Mouse (Mus musculus) midbrain, embryonic 12.5 days (tissue): Measurements from ENCODE around the gene Ccdc92. TPM values are rescaled to one million over a fixed set of nuclear protein-coding genes. Genes with fewer than 3 reads are reported as not detected.

ENCODE experiments used
- ATAC-seq: fragments of 200-750 bp; cut with Nextera tagmentation; 2 replicates; pipeline ENCODE4 v1.8.0; 2017; ENCODE audit warnings: low read depth, moderate TSS enrichment, moderate library complexity; ENCODE audit not compliant: low FRiP score
- H3K27ac ChIP-seq: fragments of 300-500 bp; sonication (generic); replicated peaks from 2 replicates; pipeline ENCODE4 v1.5.1; 2016; ENCODE audit warnings: mild to moderate bottlenecking
- H3K27me3 ChIP-seq: fragments of 300-500 bp; sonication (generic); 2 replicates; pipeline ENCODE4 v1.6.1; 2016; ENCODE audit warnings: mild to moderate bottlenecking
- H3K36me3 ChIP-seq: fragments of 300-500 bp; sonication (generic); 2 replicates; pipeline ENCODE4 v1.6.1; 2016
- H3K4me1 ChIP-seq: fragments of 300-500 bp; sonication (generic); 2 replicates; pipeline ENCODE4 v1.6.1; 2016
- H3K4me2 ChIP-seq: fragments of 300-500 bp; sonication (generic); replicated peaks from 2 replicates; pipeline ENCODE4 v1.6.1; 2016; ENCODE audit warnings: mild to moderate bottlenecking, moderate library complexity
- H3K4me3 ChIP-seq: fragments of 300-500 bp; sonication (generic); 2 replicates; pipeline ENCODE4 v1.5.1; 2016; ENCODE audit warnings: mild to moderate bottlenecking
- H3K9ac ChIP-seq: fragments of 300-500 bp; sonication (generic); replicated peaks from 2 replicates; pipeline ENCODE4 v1.6.1; 2016; ENCODE audit warnings: mild to moderate bottlenecking, moderate library complexity
- H3K9me3 ChIP-seq: fragments of 300-500 bp; sonication (generic); 2 replicates; pipeline ENCODE4 v1.6.1; 2016; ENCODE audit warnings: mild to moderate bottlenecking
- WGBS: fragments of 180-500 bp; shearing (Covaris S2); methylation state at CpG from one replicate; pipeline ENCODE4 v1.1.7; 2016; 5-methylcytosine and 5-hydroxymethylcytosine counted together
- polyA plus RNA-seq: library from polyadenylated mRNA; unstranded; fragments of >200 nt; fragmentation: Nextera tagmentation; extraction: Ambion mirVana; gene quantifications from 2 replicates; pipeline ENCODE4 v1.2.1, GENCODE M21; 2016

The Ccdc92 gene
- polyA plus RNA-seq, 1 experiment from 2014 or later = 20.8 TPM

DNA sequence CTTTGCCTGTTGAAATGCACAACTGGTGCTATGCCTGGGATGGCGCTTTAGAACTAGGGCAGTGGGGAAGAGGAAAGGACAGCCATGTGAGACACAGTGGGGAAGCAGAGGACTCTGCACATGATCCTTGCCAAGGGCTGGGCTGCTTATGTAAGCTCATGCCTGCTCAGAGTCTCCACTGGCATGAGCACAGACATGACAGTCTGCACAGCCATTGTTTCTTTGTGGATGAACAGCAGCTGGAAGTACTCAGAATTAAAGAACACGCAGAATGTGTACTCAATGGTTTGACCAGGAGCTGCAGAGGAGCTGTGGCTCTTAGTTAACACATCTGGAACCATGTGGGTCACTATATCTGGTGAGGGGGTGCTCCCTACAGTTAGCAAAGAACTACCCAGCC lies 9.1 kb downstream of the Ccdc92 start:
- WGBS = 87% methylated on average over 2 of the region's 2 CpGs
- ATAC-seq = no peak

GRCm38 (mm10) chr5:124852294-124852693 lies 9.9 kb downstream of the Ccdc92 start:
- Histone ChIP-seq H3K9me3 (no peaks in the 10 kb centered on the region), H3K4me2 (no peak overlapping the region), H3K27me3 (no peaks in the 10 kb centered on the region), H3K9ac (no peak overlapping the region), H3K4me3 (no peak overlapping the region), H3K4me1 (0 out of 2 replicates have a peak, but pooled peaks cover 4% of the 10 kb centered on the region), H3K27ac (no peak overlapping the region), H3K36me3 (no peaks in the 10 kb centered on the region)
- ATAC-seq = no peak
- 44% methylated on average over 2 of the region's 2 CpGs for WGBS

More for the DNA sequence above, 9.1 kb downstream of the Ccdc92 start:
- H3K36me3 ChIP-seq = no peaks in the 10 kb centered on the region
- H3K27me3 ChIP-seq = no peaks in the 10 kb centered on the region
- no peak overlapping the region for H3K4me3 ChIP-seq
- 0 out of 2 replicates have a peak, but pooled peaks cover 4% of the 10 kb centered on the region for H3K4me1 ChIP-seq
- H3K9ac ChIP-seq = no peak overlapping the region
- H3K4me2 ChIP-seq = no peak overlapping the region
- no peaks in the 10 kb centered on the region for H3K9me3 ChIP-seq
- H3K27ac ChIP-seq = no peak overlapping the region

- Histone ChIP-seq H3K9ac (no peak overlapping the region), H3K27me3 (no peaks in the 10 kb centered on the region)
- WGBS = 51% methylated on average over 4 of the region's 4 CpGs
Observed at GRCm38 (mm10) chr5:124851572-124851971, 10.7 kb downstream of the Ccdc92 start.

DNA sequence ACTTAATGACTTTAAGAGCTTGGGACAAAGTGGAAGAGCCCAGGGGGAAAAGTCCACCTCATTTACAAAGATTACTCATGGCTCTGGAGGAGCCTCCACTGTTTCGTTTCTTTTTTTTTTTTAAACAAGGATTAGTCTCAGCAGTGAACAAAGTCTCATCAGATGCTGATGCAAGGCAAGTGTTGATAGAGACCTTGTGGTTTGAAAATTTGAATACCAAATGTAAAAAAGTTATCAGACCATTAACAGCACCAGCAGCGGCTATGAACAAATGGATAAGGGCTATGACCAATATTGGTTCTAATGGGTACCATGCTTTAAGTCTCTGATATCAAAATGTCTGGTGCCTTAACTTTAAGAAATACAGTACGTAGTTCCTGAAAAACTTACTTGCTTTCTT lies 13.2 kb downstream of the Ccdc92 start:
- 0 out of 2 replicates have a peak, but pooled peaks cover 4% of the 10 kb centered on the region for H3K4me1 ChIP-seq
- H3K9me3 ChIP-seq = no peaks in the 10 kb centered on the region
- no peak overlapping the region for H3K4me3 ChIP-seq
- H3K27me3 ChIP-seq = no peaks in the 10 kb centered on the region
- no peak overlapping the region for H3K4me2 ChIP-seq
- ATAC-seq = no peak
- no peak overlapping the region for H3K27ac ChIP-seq
- no peaks in the 10 kb centered on the region for H3K36me3 ChIP-seq
- WGBS = 84% methylated on average over 3 of the region's 3 CpGs
- H3K9ac ChIP-seq = no peak overlapping the region

More at GRCm38 (mm10) chr5:124851572-124851971, 10.7 kb downstream of the Ccdc92 start:
- Histone ChIP-seq H3K4me3 (no peak overlapping the region), H3K36me3 (no peaks in the 10 kb centered on the region), H3K4me1 (0 out of 2 replicates have a peak, but pooled peaks cover 4% of the 10 kb centered on the region), H3K27ac (no peak overlapping the region), H3K4me2 (no peak overlapping the region), H3K9me3 (no peaks in the 10 kb centered on the region)
- no peak for ATAC-seq

DNA sequence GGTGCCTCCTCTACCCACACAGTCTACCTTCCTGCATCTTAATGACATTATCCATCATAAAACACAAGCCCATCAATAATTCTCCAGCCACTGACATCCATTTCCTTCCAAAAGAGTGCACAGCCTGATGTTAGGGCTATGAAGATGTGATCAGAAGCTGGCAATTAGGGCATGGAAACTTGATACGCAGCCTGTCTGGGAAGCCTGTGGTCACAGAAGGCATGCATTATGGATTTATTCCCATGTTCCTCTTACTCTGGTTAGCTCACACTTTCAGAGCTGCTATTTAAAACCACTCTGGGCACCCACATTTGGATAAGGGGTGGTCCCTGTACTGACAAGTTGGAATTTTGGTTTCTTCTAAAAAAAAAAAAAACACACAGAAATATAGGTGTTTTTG lies 15.2 kb downstream of the Ccdc92 start:
- no peak for ATAC-seq
- Histone ChIP-seq H3K4me3 (no peak overlapping the region), H3K9ac (no peak overlapping the region), H3K9me3 (no peaks in the 10 kb centered on the region), H3K27me3 (no peaks in the 10 kb centered on the region), H3K4me1 (0 out of 2 replicates have a peak, but pooled peaks cover 6% of the 10 kb centered on the region), H3K4me2 (no peak overlapping the region), H3K27ac (no peak overlapping the region), H3K36me3 (no peaks in the 10 kb centered on the region)
- 85% methylated on average over 1 of the region's 1 CpGs for WGBS

DNA sequence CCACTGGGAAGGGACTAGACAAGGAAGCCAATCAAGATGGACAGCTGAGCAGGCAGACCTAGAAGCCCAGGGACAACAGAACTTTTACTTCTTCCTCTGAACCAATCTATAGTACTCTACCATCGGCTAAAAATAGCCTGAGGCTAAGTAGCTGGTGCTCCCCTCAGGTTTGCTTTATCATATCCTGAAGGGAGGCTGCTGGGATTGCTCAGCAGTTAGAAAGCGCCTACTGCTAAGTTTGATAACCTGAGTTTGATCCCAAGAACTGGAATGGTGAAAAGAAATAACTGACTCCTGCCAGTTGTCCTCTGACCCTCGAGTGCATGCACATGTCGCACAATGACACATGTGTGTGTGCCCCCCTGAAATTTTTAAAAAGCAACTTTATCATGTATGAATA lies 17.3 kb downstream of the Ccdc92 start:
- ATAC-seq = no peak
- 92% methylated on average over 4 of the region's 4 CpGs for WGBS
- no peak overlapping the region for H3K4me3 ChIP-seq
- H3K9me3 ChIP-seq = no peaks in the 10 kb centered on the region
- no peak overlapping the region for H3K4me2 ChIP-seq
- no peak overlapping the region for H3K27ac ChIP-seq
- no peaks in the 10 kb centered on the region; the same call in 1 of the 2 replicates for H3K27me3 ChIP-seq
- H3K9ac ChIP-seq = no peak overlapping the region
- 0 out of 2 replicates have a peak, but pooled peaks cover 6% of the 10 kb centered on the region for H3K4me1 ChIP-seq
- no peaks in the 10 kb centered on the region for H3K36me3 ChIP-seq

GRCm38 (mm10) chr5:124843386-124843785 lies 18.8 kb downstream of the Ccdc92 start:
- no peak overlapping the region for H3K27ac ChIP-seq

DNA sequence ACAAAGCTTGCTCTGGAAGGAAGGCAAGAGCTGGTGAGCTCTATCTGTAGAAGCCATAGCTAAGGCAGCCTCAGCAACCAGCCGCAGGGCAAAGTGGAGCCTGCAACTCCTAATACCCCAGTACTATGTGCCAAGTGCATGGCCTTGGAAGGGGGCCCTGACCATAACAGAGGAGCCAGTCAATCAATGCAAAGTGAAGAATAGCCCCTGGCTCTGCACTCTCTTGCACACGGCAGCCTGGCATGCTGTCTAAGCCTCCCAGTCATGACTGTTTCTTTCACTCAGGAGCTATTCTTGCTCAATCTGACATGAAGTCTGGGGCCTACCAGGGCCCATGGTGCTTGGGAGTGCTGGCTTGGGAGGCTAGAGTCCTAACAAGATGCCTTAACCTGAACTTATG lies 21.6 kb downstream of the Ccdc92 start:
- no peak for ATAC-seq
- H3K27ac ChIP-seq = no peak overlapping the region
- WGBS = 75% methylated on average over 2 of the region's 2 CpGs
- no peaks in the 10 kb centered on the region for H3K9me3 ChIP-seq
- H3K4me2 ChIP-seq = no peak overlapping the region
- no peak overlapping the region for H3K4me3 ChIP-seq
- peaks cover 22% of the 10 kb centered on the region for H3K36me3 ChIP-seq
- H3K27me3 ChIP-seq = no peaks in the 10 kb centered on the region; the same call in 1 of the 2 replicates
- no peak overlapping the region for H3K9ac ChIP-seq
- 0 out of 2 replicates have a peak, but pooled peaks cover 6% of the 10 kb centered on the region for H3K4me1 ChIP-seq

More at GRCm38 (mm10) chr5:124843386-124843785, 18.8 kb downstream of the Ccdc92 start:
- Histone ChIP-seq H3K4me1 (0 out of 2 replicates have a peak, but pooled peaks cover 6% of the 10 kb centered on the region), H3K9ac (no peak overlapping the region), H3K36me3 (peaks cover 8% of the 10 kb centered on the region), H3K4me2 (no peak overlapping the region), H3K4me3 (no peak overlapping the region), H3K27me3 (no peaks in the 10 kb centered on the region; the same call in 1 of the 2 replicates), H3K9me3 (no peaks in the 10 kb centered on the region)
- WGBS = 75% methylated on average over 8 of the region's 8 CpGs
- no peak for ATAC-seq

DNA sequence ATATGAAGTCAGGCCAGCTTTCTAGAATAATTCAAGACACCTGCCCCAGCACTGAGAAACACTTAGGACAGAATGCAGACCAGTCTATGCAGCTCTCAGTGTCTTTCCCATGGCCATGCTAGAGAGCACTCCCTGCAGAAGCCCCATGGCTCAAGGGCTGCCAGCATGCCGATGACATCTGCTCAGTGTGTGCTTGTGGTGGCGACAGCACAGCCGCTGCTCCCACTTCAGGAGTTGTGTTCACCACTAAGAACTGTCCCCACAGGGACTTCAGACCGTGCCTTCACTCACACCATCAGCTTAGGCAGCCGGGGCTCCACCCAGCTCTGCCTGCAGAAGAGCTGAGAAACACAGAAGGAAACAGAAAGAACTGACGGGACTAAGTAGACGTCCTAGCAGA lies 22.0 kb downstream of the Ccdc92 start:
- Histone ChIP-seq H3K4me1 (0 out of 2 replicates have a peak, but pooled peaks cover 6% of the 10 kb centered on the region), H3K27me3 (no peaks in the 10 kb centered on the region; the same call in 1 of the 2 replicates), H3K4me3 (no peak overlapping the region), H3K4me2 (no peak overlapping the region), H3K27ac (no peak overlapping the region), H3K9me3 (no peaks in the 10 kb centered on the region), H3K9ac (no peak overlapping the region), H3K36me3 (peaks cover 26% of the 10 kb centered on the region)
- 80% methylated on average over 7 of the region's 7 CpGs for WGBS
- no peak for ATAC-seq

- no peaks in the 10 kb centered on the region for H3K4me1 ChIP-seq
- H3K4me2 ChIP-seq = no peak overlapping the region
- no peak overlapping the region for H3K27ac ChIP-seq
- H3K9me3 ChIP-seq = no peaks in the 10 kb centered on the region
- H3K36me3 ChIP-seq = peaks cover 39% of the 10 kb centered on the region
- WGBS = 81% methylated on average over 4 of the region's 4 CpGs
- no peaks in the 10 kb centered on the region; the same call in 1 of the 2 replicates for H3K27me3 ChIP-seq
- no peak overlapping the region for H3K4me3 ChIP-seq
- no peak overlapping the region for H3K9ac ChIP-seq
- no peak for ATAC-seq
Observed at GRCm38 (mm10) chr5:124836621-124837020, 25.6 kb downstream of the Ccdc92 start.

DNA sequence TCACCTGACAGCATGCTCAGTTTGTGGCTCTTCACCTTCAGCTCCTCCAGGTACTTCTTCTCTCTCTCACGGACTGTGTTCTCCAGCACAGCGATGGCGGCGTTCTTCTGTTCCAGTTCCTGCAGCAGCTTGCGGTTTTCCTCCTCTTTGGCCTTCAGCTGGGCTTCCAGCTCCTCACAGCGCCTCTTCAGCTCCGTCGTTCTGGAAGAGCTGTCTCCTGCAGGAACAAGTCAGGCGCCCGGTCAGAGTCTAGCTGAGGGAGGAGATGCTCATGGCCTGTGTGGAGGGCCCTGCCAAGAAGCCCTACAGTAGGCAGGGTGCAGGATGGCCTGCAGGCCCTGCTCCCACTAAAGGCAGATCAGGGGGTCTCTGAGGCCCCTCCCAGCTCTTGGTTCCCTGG lies 26.1 kb downstream of the Ccdc92 start:
- H3K4me1 ChIP-seq = no peaks in the 10 kb centered on the region
- H3K9ac ChIP-seq = no peak overlapping the region
- H3K36me3 ChIP-seq = peaks cover 39% of the 10 kb centered on the region
- no peak overlapping the region for H3K27ac ChIP-seq
- 89% methylated on average over 10 of the region's 10 CpGs for WGBS
- no peak overlapping the region for H3K4me2 ChIP-seq
- ATAC-seq = no peak
- H3K4me3 ChIP-seq = no peak overlapping the region
- H3K9me3 ChIP-seq = no peaks in the 10 kb centered on the region
- H3K27me3 ChIP-seq = no peaks in the 10 kb centered on the region; the same call in 1 of the 2 replicates

DNA sequence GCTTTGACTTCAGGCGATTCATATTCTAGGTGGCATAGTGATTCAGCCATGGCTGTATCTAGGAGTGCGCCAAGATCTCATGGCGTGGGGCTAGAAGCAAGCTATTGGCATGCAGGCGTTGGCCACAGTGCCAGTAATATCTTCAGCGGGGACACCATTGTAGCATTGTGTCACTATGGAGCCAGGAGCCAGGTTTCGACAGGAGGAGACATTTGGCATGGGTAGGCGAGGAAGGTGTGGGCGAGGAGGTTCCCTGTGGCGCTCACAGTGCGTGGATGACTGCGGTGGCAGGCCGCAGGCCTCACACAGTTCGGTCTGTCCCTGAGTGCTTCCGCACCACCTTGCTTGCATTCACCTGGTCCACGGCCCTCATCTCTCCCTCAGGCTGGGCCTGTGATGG lies 27.0 kb downstream of the Ccdc92 start:
- Histone ChIP-seq H3K9me3 (no peaks in the 10 kb centered on the region), H3K4me2 (no peak overlapping the region), H3K4me3 (no peak overlapping the region), H3K9ac (no peak overlapping the region), H3K4me1 (no peaks in the 10 kb centered on the region), H3K27ac (no peak overlapping the region), H3K36me3 (peaks cover 39% of the 10 kb centered on the region), H3K27me3 (no peaks in the 10 kb centered on the region)
- 94% methylated on average over 15 of the region's 15 CpGs for WGBS
- ATAC-seq = no peak

DNA sequence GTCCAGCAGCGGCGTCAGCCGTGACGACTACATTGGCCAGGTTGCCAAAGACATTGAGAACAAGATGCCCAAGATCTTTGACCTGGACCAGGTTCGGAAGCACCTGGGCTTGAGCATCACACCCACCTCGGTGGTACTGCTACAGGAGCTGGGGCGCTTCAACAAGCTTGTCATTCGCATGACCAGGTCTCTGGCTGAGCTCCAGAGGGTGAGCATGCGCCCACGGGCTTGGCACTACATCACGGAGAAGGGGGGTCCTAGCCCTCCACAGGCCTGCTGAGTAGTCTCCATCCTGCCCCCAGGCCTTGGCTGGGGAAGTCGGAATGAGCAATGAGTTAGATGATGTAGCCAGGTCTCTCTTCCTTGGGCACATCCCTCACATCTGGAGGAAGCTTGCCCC lies 31.9 kb downstream of the Ccdc92 start:
- Histone ChIP-seq H3K36me3 (peaks cover 14% of the 10 kb centered on the region), H3K9ac (no peak overlapping the region), H3K4me3 (no peak overlapping the region), H3K27ac (no peak overlapping the region), H3K27me3 (no peaks in the 10 kb centered on the region), H3K4me1 (no peaks in the 10 kb centered on the region), H3K9me3 (no peaks in the 10 kb centered on the region), H3K4me2 (no peak overlapping the region)
- 92% methylated on average over 12 of the region's 12 CpGs for WGBS
- no peak for ATAC-seq
